Mouse (Mus musculus) limb, embryonic 14.5 days (tissue): ENCODE data around the gene Nup107. TPM values are rescaled to one million over a fixed set of nuclear protein-coding genes. Genes with fewer than 3 reads are reported as not detected.

Experiments used
- ATAC-seq: fragments of 200-750 bp; cut with Nextera tagmentation; 2 replicates; pipeline ENCODE4 v1.8.0; 2017; ENCODE audit warnings: low read depth, moderate number of reproducible peaks, moderate TSS enrichment; ENCODE audit not compliant: low FRiP score
- DNase-seq: peaks from one replicate; pipeline ENCODE4 v3.0.0-alpha.2; 2015; ENCODE audit warnings: low spot score
- H3K27ac ChIP-seq: fragments of 300-500 bp; sonication (generic); replicated peaks from 2 replicates; pipeline ENCODE4 v1.5.1; 2014; ENCODE audit warnings: low read depth, mild to moderate bottlenecking, low read length, moderate library complexity, mixed read lengths
- H3K27me3 ChIP-seq: fragments of 300-500 bp; sonication (generic); 2 replicates; pipeline ENCODE4 v1.6.1; 2014; ENCODE audit warnings: low read length, mixed read lengths; ENCODE audit not compliant: control insufficient read depth, insufficient read depth
- H3K36me3 ChIP-seq: fragments of 300-500 bp; sonication (generic); 2 replicates; pipeline ENCODE4 v1.6.1; 2014; ENCODE audit warnings: mild to moderate bottlenecking, low read length, moderate library complexity, mixed read lengths; ENCODE audit not compliant: control insufficient read depth, insufficient read depth
- H3K4me1 ChIP-seq: fragments of 300-500 bp; sonication (generic); 2 replicates; pipeline ENCODE4 v1.6.1; 2014; ENCODE audit warnings: antibody characterized with exemption, low read length, mixed read lengths; ENCODE audit not compliant: control insufficient read depth, insufficient read depth
- H3K4me2 ChIP-seq: fragments of 300-500 bp; sonication (generic); replicated peaks from 2 replicates; pipeline ENCODE4 v1.6.1; 2014; ENCODE audit warnings: low read depth, mild to moderate bottlenecking, low read length, moderate library complexity; ENCODE audit not compliant: severe bottlenecking
- H3K4me3 ChIP-seq: fragments of 300-500 bp; sonication (generic); replicated peaks from 2 replicates; pipeline ENCODE4 v1.5.1; 2014; ENCODE audit warnings: low read length
- H3K9ac ChIP-seq: fragments of 300-500 bp; sonication (generic); 2 replicates; pipeline ENCODE4 v1.6.1; 2014; ENCODE audit warnings: mild to moderate bottlenecking, low read depth, low read length, moderate library complexity; ENCODE audit not compliant: severe bottlenecking
- H3K9me3 ChIP-seq: fragments of 300-500 bp; sonication (generic); 2 replicates; pipeline ENCODE4 v1.6.1; 2016; ENCODE audit warnings: low read length; ENCODE audit not compliant: control insufficient read depth
- POLR2A ChIP-seq: fragments of 200-500 bp; IDR thresholded peaks from 2 replicates; pipeline ENCODE4 v1.8.0; 2012; ENCODE audit warnings: inconsistent platforms, mild to moderate bottlenecking, moderate library complexity, borderline replicate concordance; ENCODE audit not compliant: insufficient read depth, insufficient read length; ENCODE audit errors: extremely low read depth
- WGBS: fragments of 180-500 bp; shearing (Covaris S2); extraction: QIAGEN DNeasy Blood & Tissue Kit; methylation state at CpG from one replicate; pipeline ENCODE4 v1.1.7; 2014; 5-methylcytosine and 5-hydroxymethylcytosine counted together
- polyA plus RNA-seq, 2 experiments: library from polyadenylated mRNA; depleted of rRNA in 1 of 2; stranded (reverse) in 1 of 2; unstranded in 1 of 2; fragments of >200 nt; fragmentation: Nextera tagmentation in 1 of 2; extraction: Ambion mirVana in 1 of 2; gene quantifications; 2 replicates each; pipeline versions ENCODE4 v1.2.1 to v1.2.3; 2012 to 2014

The Nup107 gene
- polyA plus RNA-seq, 2 experiments: 53.4 to 61.2 TPM

DNA sequence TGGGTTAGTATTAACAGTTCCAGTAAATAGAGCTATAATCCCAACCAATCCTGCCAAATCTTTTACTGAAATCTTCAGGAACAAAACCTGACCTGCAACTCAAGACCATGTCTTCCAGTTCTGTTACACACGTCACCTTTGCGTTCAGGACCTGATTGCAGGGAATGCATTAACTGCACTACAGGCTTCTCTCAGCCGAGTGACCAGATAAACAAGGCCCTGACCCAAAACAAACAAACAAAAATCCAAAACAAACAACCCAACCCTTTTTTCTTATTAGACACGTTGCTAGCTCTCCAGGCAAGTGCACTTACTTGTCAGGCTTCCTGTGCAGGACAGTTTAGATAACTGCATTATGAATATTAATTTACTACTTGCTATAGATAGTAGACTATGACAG, 36.0 kb upstream of the Nup107 start:
- no peak for DNase-seq
- TF ChIP-seq POLR2A: no peak
- no peaks in the 10 kb centered on the region for H3K27me3 ChIP-seq
- peaks cover 7% of the 10 kb centered on the region; the same call in 1 of the 2 replicates for H3K36me3 ChIP-seq
- H3K4me2 ChIP-seq: no peak overlapping the region
- peaks cover 12% of the 10 kb centered on the region; the same call in 1 of the 2 replicates for H3K4me1 ChIP-seq
- no peak overlapping the region for H3K9ac ChIP-seq
- no peak for ATAC-seq
- no peak overlapping the region for H3K27ac ChIP-seq
- H3K9me3 ChIP-seq: no peaks in the 10 kb centered on the region
- WGBS: 68% methylated on average over 4 of the region's 4 CpGs
- no peak overlapping the region for H3K4me3 ChIP-seq

DNA sequence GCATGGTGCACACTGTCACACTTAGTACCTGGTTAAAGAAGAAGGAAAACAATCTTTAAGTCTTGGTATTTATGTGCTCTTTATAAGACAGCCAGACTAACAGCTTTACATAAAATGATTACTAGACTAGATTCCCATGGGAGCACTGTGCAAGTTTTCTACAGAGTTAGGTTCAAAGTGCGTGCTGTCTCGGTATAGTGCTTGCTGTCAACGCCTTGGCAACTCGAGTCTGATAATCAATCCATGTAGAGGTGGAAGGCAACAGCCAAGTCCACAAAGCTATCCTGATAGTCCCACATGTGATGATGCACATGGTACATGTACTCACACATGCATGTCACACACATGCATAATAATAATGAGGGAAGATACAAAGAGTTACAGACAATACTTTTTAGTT, 32.1 kb upstream of the Nup107 start:
- Histone ChIP-seq H3K27me3 (no peaks in the 10 kb centered on the region), H3K4me1 (peaks cover 12% of the 10 kb centered on the region; the same call in 1 of the 2 replicates), H3K9ac (no peak overlapping the region), H3K4me3 (no peak overlapping the region), H3K4me2 (no peak overlapping the region), H3K36me3 (peaks cover 42% of the 10 kb centered on the region), H3K27ac (no peak overlapping the region), H3K9me3 (no peaks in the 10 kb centered on the region)
- 71% methylated on average over 4 of the region's 4 CpGs for WGBS
- no peak for DNase-seq
- no peak for ATAC-seq
- TF ChIP-seq POLR2A: no peak

DNA sequence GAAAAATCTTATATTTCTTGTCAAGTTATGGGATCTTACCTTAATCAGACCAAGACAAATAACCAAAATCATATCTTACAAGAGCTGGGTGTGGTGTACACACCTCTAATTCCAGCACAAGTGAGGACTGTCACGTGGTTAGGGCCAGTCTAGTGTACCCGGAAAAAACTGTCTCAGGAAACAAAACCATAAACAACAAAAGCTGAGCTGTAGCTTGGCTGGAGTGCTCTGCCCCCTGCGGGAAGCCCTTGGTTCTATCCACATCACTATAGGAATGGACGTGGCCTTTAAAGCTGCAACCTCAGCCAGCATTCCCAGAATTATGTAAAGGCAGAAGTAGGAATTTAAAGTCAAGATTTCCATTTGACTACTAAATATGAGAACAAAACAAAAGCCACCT, 31.6 kb upstream of the Nup107 start:
- H3K4me2 ChIP-seq: no peak overlapping the region
- no peaks in the 10 kb centered on the region for H3K9me3 ChIP-seq
- H3K36me3 ChIP-seq: peaks cover 47% of the 10 kb centered on the region
- DNase-seq (no peak), ATAC-seq (no peak)
- H3K27me3 ChIP-seq: no peaks in the 10 kb centered on the region
- no peak for TF ChIP-seq POLR2A
- H3K27ac ChIP-seq: no peak overlapping the region
- H3K9ac ChIP-seq: no peak overlapping the region
- no peak overlapping the region for H3K4me3 ChIP-seq
- peaks cover 12% of the 10 kb centered on the region; the same call in 1 of the 2 replicates for H3K4me1 ChIP-seq
- 82% methylated on average over 4 of the region's 4 CpGs for WGBS

GRCm38 (mm10) chr10:117823321-117823720, 30.8 kb upstream of the Nup107 start:
- H3K27me3 ChIP-seq: no peaks in the 10 kb centered on the region
- no peaks in the 10 kb centered on the region for H3K9me3 ChIP-seq
- no peak overlapping the region for H3K9ac ChIP-seq
- H3K4me3 ChIP-seq: no peak overlapping the region
- H3K36me3 ChIP-seq: peaks cover 55% of the 10 kb centered on the region
- no peak overlapping the region for H3K4me2 ChIP-seq
- ATAC-seq: no peak
- H3K4me1 ChIP-seq: peaks cover 12% of the 10 kb centered on the region; the same call in 1 of the 2 replicates
- no peak for DNase-seq
- no peak for TF ChIP-seq POLR2A
- no peak overlapping the region for H3K27ac ChIP-seq
- WGBS: 85% methylated on average over 6 of the region's 6 CpGs

- H3K4me1 ChIP-seq: no peaks in the 10 kb centered on the region
- no peak overlapping the region for H3K9ac ChIP-seq
- 85% methylated on average over 6 of the region's 6 CpGs for WGBS
- no peak overlapping the region for H3K4me2 ChIP-seq
- ATAC-seq: no peak
- DNase-seq: no peak
- no peak overlapping the region for H3K27ac ChIP-seq
- H3K36me3 ChIP-seq: peaks cover 85% of the 10 kb centered on the region
- no peaks in the 10 kb centered on the region for H3K9me3 ChIP-seq
- no peak for TF ChIP-seq POLR2A
- H3K27me3 ChIP-seq: no peaks in the 10 kb centered on the region
- no peak overlapping the region for H3K4me3 ChIP-seq
Measured at GRCm38 (mm10) chr10:117818600-117818999, 26.1 kb upstream of the Nup107 start.

DNA sequence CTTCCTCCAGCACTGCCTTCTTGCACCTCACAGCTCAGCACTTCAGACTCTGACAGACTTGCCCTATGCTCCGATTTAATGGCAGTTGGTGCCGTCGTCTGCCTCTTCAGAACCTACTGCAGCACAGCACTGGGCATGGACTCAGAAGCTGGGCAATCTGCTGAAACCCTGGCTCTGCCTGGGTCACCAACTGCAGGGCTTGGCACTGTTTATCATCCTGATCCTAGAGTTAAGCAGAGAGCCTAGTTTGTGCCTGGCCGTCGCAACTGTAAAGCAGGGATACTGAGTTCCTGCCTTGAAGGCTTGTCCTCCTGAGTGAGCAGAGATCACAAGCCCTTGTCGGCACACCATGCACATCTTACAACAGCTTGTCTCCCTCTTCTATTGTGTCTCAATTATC, 24.2 kb upstream of the Nup107 start:
- DNase-seq (no peak), ATAC-seq (no peak)
- no peak overlapping the region for H3K4me2 ChIP-seq
- H3K9ac ChIP-seq: no peak overlapping the region
- TF ChIP-seq POLR2A: no peak
- H3K9me3 ChIP-seq: no peaks in the 10 kb centered on the region
- H3K27ac ChIP-seq: no peak overlapping the region
- H3K27me3 ChIP-seq: no peaks in the 10 kb centered on the region
- 92% methylated on average over 6 of the region's 6 CpGs for WGBS
- no peak overlapping the region for H3K4me3 ChIP-seq
- no peaks in the 10 kb centered on the region for H3K4me1 ChIP-seq
- H3K36me3 ChIP-seq: peaks cover 79% of the 10 kb centered on the region
